27 mouse cellular contexts compared by ENCODE assay signal in the genomic region with DNA sequence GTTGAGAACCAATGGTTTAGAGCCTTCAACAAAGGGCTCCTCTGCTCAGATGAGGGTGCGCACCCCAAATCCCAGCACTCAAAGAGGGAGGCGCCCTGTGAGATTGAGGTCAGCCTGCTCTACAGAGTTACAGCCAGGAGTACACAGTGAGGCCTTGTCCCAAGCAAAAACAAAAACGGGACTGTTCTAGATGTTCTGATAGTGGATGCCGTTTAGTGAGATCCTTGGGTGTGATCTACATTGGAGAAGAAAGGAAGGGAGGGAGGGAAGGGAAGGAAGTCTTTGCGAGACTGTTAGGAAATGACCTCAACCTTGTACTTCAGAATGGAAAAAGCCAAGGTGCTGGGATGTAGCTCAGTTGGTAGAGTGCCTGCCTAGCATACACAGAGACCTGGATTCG. TPM values are rescaled to one million over a fixed set of nuclear protein-coding genes. Genes with fewer than 3 reads are reported as not detected.
"Had no signal": no experiment of that assay in that cellular context is flagged by ENCODE, and none has a peak within 500 bp of the region (broad histone marks: within the 10 kb centered on the region; RNA-seq: fewer than 3 reads in every experiment).

No protein-coding gene starts in this region.

- H3K4me3 ChIP-seq: midbrain, embryonic 10.5 days; midbrain, embryonic 12.5 days; myocyte; neural tube, embryonic 13.5 days; neural tube, embryonic 15.5 days had no signal

- H3K9ac ChIP-seq: liver, embryonic 14.5 days; lung, embryonic 14.5 days; midbrain, embryonic 12.5 days; neural tube, embryonic 13.5 days; neural tube, embryonic 15.5 days had no signal

- H3K36me3 ChIP-seq: midbrain, embryonic 10.5 days; midbrain, embryonic 12.5 days; neural tube, embryonic 13.5 days; neural tube, embryonic 15.5 days had no signal

- DNase-seq: lung, embryonic 14.5 days; lung, postnatal 14 days; midbrain, embryonic 14.5 days; retina, postnatal 1 day; right cerebral cortex, adult 18-20 months; right cerebral cortex, postnatal 25 days; right cerebral cortex, postnatal 4 days; spleen, adult 18-20 months; thymus, adult 18-20 months; thymus, postnatal 14 days; thymus, postnatal 36 days had no signal

- H3K27ac ChIP-seq: liver, embryonic 14.5 days; midbrain, embryonic 10.5 days; midbrain, embryonic 12.5 days; neural tube, embryonic 13.5 days; neural tube, embryonic 15.5 days had no signal

- H3K27me3 ChIP-seq: midbrain, embryonic 12.5 days; neural tube, embryonic 13.5 days; neural tube, embryonic 15.5 days had no signal

- H3K4me2 ChIP-seq: lung, embryonic 14.5 days; midbrain, embryonic 12.5 days; neural tube, embryonic 13.5 days; neural tube, embryonic 15.5 days had no signal

- ATAC-seq: midbrain, embryonic 16.5 days had no signal

- H3K9me3 ChIP-seq: midbrain, embryonic 10.5 days; midbrain, embryonic 12.5 days; neural tube, embryonic 13.5 days; neural tube, embryonic 15.5 days had no signal

RNA-seq across cellular contexts. Expression of a gene that starts 23.8 kb away (rescaled TPM):
- total RNA-seq: megakaryocyte, adult 5-6 weeks; megakaryocyte-erythroid progenitor cell, adult 5-6 weeks had no signal
- polyA plus RNA-seq: thymus, postnatal 0 days had no signal

RNA-seq across cellular contexts. Expression of a gene that starts 42.9 kb away (rescaled TPM):
- total RNA-seq: megakaryocyte, adult 5-6 weeks; megakaryocyte-erythroid progenitor cell, adult 5-6 weeks had no signal
- polyA plus RNA-seq: liver, embryonic 14.5 days; liver, embryonic 16.5 days; lung, embryonic 14.5 days; lung, embryonic 16.5 days; midbrain, embryonic 10.5 days; midbrain, embryonic 12.5 days; midbrain, embryonic 14.5 days; midbrain, embryonic 16.5 days; myocyte; neural tube, embryonic 11.5 days; neural tube, embryonic 13.5 days; neural tube, embryonic 15.5 days; small intestine, adult 2 months; stomach, embryonic 14.5 days; stomach, embryonic 16.5 days; thymus, postnatal 0 days had no signal
